Mouse (Mus musculus): ENCODE measurements around the gene Grip1. TPM values are rescaled to one million over a fixed set of nuclear protein-coding genes. Genes with fewer than 3 reads are reported as not detected.

Gene Grip1
- total RNA-seq, 2 experiments from 2014 or later = not detected

DNA sequence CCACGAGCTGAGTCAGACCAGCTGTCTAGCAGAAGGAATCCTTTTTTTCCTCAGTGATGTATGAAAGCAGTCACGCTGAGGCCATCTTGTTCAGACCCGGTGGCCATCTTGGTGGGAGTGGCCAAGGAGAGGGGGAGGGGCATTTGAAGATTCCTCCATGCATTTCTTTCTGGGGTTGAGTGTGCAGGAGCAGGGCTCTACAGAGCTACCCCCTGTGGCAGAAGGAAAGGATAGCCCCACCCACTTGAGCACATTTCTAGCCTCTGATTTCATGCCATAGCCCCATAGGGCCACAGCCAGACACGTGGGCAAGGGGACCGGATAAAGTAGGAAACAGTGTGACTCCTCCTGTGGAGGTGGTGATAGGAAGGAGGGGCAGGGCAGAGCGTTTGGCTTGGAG is 481.6 kb downstream of the Grip1 start:
- TF ChIP-seq CTCF (IDR thresholded peaks at IDR 0.05) = no peak
- intact Hi-C loops (cut with DNase I) = no loop called here
- DNase-seq = no peak

DNA sequence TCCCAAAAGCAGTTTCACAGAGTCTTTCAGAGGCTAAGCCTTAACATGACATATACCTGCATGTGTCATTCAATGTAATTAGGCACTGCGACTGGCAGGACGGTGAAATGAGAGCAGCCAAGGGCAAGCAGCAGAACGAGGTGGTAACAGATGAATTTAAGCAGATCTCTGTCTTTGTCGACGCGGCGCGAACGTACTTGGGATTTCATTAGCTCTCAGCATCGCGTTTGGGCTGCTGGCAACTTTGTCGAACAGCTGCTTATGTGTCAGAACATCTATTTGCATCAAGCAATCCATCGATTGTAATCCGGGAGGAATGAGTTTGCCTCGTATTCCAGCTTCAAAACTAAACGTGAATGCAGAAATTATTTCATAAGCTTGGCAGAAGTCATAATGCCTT is 483.9 kb downstream of the Grip1 start:
- intact Hi-C loops (cut with DNase I) = no loop called here
- no peak for TF ChIP-seq CTCF (IDR thresholded peaks at IDR 0.05)
- Histone ChIP-seq H3K4me3 (no peak overlapping the region), H3K27ac (no peak overlapping the region)
- DNase-seq = no peak

More for the DNA sequence above, 481.6 kb downstream of the Grip1 start:
- H3K4me3 ChIP-seq = no peak overlapping the region
- no peak overlapping the region for H3K27ac ChIP-seq

DNA sequence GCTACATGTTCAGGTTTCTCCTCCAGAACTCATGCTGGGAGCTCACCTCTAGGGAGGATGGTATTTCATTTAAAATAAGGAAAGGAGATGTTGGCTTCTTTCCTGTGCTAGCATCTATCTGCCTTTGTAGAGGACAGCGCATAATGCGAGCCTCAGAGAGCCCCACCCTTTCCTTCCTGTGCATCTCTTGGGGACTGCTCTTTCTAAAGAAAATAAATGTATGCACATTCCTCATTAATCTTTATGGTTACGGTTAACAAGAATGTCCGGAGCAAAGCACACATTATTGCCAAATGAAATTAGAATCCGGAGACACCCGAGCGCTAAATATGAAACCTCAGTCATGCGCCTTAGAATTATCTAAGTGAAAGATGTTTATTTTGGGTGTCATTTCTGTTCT is 490.3 kb downstream of the Grip1 start:
- Histone ChIP-seq H3K27ac (no peak overlapping the region), H3K4me3 (no peak overlapping the region)
- intact Hi-C loops (cut with DNase I) = no loop called here
- TF ChIP-seq CTCF (IDR thresholded peaks at IDR 0.05) = no peak
- no peak for DNase-seq

DNA sequence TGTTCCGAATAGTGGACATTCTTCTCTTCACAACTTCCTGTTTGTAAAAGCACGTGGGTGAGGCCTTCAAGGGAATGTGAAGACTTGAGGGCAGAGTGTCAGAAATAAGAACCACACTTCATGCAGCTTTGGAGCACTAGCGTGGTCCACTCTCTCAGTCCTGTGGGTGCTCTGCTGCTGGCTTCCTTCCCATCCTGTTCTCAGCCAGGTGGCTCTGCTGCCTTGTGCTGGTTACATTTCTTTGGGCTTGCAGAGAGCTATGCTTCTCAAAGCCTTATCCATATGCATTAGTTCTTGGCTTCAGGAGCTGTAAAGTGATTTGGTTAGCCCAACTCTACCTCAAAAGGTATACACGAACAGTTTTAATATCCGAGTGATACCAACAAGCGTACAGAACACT is 497.8 kb downstream of the Grip1 start:
- DNase-seq = no peak
- no peak overlapping the region for H3K27ac ChIP-seq
- H3K4me3 ChIP-seq = no peak overlapping the region
- intact Hi-C loops (cut with DNase I) = no loop called here
- TF ChIP-seq CTCF (IDR thresholded peaks at IDR 0.05) = no peak

DNA sequence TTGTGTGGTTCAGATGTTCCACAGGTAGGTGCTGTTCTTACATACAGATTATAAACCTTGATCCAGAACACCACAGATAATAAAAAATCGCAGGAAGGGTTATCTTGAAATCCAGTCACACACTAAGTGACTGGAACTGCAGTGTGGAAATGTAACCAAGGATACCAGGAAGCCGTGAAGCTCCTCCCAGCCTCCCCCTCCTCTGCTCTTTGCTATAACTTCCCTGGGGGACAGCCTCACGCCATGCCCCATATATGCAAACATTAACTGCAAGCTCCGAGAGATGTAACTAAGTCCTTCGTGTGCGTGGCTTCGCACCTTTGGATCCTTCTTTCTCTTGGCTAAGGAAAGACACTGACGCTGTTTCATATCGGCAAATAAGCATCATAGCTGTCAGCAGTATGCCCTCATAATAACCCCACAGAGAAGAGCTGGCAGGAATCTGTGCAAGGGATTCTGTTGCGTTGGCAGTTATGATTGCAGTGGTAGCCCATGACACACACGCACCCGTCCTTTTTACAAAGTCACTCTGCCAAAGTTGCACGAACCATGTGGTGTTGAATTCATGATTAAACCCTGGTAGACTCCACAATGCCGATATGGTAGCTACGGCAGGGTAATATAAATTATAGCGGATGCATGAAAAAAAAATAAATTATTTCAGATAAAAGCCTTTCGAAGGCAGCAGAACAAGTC is 503.8 kb downstream of the Grip1 start:
- intact Hi-C loops (cut with DNase I) = no loop called here
- no peak overlapping the region for H3K4me3 ChIP-seq
- DNase-seq = no peak
- H3K27ac ChIP-seq = no peak overlapping the region
- TF ChIP-seq CTCF (IDR thresholded peaks at IDR 0.05) = no peak

DNA sequence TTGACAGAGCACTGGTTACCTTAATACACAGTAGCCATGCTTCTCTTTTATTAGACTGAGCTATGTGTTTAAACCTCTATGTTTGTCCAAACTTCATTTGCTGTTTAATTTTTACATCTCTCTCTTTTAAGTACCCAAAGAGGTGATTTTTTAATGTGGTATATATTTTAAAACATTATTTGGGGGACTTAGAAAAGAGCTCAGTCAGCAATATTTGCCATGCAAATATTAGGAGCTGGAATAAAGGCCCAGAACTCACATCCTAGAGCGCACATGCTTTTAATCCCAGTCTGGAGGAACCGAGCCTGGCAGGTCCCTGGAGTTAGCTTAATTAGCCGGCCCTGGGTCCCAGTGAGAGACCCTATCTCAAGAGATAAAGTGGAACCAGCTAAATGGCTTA is 507.3 kb downstream of the Grip1 start:
- DNase-seq = no peak
- H3K4me3 ChIP-seq = no peak overlapping the region
- no peak overlapping the region for H3K27ac ChIP-seq
- intact Hi-C loops (cut with DNase I) = no loop called here
- TF ChIP-seq CTCF (IDR thresholded peaks at IDR 0.05) = no peak

DNA sequence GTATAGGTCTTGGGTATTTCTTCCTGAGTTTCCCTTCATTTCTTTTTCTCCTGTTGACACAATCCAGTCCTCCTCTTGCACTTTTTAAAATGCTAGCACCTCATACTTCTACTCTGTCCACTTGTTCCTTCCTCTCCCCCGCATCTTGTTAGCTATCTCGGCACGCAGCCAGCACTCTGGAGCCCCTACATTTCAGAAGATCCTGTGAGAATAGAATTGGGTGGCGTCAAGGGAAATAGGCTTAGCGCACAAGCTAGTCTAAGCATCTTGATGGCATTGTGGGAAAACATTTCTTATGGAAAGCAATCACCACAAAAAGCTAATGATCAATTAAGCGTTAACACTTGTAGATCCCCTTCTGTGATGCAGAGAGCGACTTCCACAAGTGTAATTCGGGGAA is 512.7 kb downstream of the Grip1 start:
- no peak overlapping the region for H3K4me3 ChIP-seq
- DNase-seq = no peak
- intact Hi-C loops (cut with DNase I) = no loop called here
- no peak for TF ChIP-seq CTCF (IDR thresholded peaks at IDR 0.05)
- H3K27ac ChIP-seq = no peak overlapping the region

DNA sequence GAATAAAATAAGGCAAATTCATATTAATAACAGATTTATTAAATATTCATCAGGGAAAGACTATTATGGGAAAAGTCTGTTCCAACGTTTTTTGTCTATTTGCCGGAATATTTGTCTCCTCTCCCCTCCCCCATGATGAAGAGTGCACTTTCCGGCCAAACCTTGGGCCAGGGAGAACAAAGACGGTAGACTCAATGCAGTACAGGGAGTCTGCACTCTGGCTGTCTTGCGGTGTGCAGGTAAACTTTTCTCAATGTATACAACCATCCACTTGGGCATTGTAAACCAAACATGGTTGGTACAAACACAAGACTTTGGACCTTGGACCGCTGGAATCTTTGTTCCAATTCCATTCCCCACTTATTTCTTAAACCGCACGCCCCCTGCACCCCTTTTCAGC is 525.8 kb downstream of the Grip1 start:
- TF ChIP-seq CTCF (IDR thresholded peaks at IDR 0.05) = no peak
- intact Hi-C loops (cut with DNase I) = no loop called here
- H3K4me3 ChIP-seq = no peak overlapping the region
- H3K27ac ChIP-seq = no peak overlapping the region
- DNase-seq = no peak

DNA sequence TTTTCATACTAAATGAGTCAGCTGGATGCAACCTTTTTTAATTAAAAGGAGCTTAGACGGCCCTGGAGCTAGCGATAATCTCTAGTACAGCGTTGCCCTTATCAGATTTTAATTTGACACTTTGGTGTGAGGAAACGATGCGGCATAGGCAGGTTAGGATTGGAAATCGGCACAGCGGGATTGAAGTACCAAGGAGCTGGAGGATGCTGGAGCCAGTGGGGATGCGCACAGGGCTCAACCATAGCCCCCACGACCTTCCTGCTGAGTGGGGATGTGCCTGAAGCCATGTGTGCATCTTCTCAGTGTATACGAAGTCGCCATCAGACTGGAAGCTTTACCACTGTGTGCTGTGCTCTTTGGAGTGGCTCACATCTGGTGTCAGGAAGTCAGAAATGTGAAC is 526.4 kb downstream of the Grip1 start:
- intact Hi-C loops (cut with DNase I) = no loop called here
- no peak overlapping the region for H3K27ac ChIP-seq
- TF ChIP-seq CTCF (IDR thresholded peaks at IDR 0.05) = no peak
- no peak for DNase-seq
- no peak overlapping the region for H3K4me3 ChIP-seq

DNA sequence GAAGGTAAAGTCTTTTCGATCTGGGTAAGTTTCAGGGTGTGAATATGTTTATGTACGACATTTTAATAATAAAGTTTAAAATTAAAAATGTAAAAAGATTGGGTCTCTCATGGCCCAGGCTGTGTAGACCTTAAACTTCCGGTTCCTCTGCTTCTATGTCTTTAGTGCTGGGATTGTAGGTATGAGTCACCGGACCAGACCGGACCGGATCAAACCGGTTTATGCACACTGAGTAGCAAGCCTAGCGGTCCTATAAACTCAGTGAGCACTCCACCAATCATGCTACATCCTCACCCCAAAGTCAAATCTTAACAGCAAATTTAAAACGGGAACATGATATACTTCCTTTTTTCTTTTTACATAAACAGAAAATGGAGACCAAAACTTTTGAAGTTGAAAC is 530.7 kb downstream of the Grip1 start:
- Histone ChIP-seq H3K4me3 (no peak overlapping the region), H3K27ac (no peak overlapping the region)
- TF ChIP-seq CTCF (IDR thresholded peaks at IDR 0.05) = no peak
- no peak for DNase-seq
- intact Hi-C loops (cut with DNase I) = no loop called here

DNA sequence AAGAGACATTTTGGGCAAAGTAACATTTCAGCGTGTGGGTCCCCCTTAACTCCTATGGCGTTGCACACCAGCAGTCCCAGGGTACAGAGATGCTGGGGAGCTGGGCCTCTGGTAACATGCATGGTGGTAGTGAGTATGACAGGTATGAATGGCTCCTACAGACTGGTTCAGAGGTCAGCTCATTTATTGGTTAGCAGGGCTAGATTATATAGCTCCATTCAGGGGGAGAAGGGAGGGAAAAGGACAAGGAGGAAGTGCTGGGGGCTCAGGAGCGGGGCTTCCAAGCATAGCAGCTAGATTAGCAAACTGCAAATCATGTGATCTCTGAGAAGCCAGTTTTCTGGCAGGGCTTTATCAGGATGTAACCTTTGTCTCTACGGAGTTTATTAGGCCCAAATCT is 544.8 kb downstream of the Grip1 start:
- no peak for TF ChIP-seq CTCF (IDR thresholded peaks at IDR 0.05)
- Histone ChIP-seq H3K4me3 (no peak overlapping the region), H3K27ac (no peak overlapping the region)
- intact Hi-C loops (cut with DNase I) = no loop called here
- DNase-seq = no peak

DNA sequence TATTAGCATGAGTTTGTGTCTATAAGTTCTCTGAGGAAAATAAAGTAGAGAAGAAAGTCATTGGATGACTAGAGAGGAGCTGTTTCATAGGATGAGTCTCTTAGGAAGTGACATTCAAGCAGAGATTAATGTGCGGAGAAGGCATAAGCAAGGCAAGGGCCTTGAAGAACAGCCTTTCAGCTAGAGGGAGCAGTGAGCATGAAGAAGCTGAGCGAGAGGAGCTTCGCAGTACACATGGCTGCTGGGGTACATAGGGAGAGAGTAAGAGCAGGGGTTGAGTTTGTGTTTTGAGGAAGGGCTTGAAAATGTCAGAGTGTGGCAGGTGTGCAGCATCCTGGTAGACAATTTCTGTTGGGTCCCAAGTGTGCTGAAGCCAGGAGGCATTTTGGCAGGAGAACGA is 548.5 kb downstream of the Grip1 start:
- no peak for TF ChIP-seq CTCF (IDR thresholded peaks at IDR 0.05)
- intact Hi-C loops (cut with DNase I) = no loop called here

DNA sequence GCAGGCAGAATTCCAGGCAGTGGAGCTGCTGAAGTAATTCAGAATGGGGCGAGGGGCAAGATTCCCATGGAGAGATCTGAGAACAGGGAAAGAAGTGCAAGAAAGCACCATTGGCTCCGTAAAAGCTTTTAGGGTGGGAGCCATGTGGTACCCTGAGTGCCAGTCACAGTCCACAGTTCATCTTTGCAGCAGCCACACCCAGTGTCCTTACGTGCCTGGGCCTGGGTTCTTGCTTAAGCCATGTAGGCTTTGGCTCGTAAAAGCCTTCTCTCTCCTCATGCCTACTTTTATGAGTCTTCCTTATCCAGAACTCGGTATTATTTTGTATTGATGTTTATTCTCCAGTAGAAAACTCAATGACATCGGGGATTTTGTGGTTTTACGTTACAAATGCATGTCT is 550.5 kb downstream of the Grip1 start:
- DNase-seq = no peak
- TF ChIP-seq CTCF (IDR thresholded peaks at IDR 0.05) = no peak
- Histone ChIP-seq H3K27ac (no peak overlapping the region), H3K4me3 (no peak overlapping the region)
- intact Hi-C loops (cut with DNase I) = no loop called here

More for the DNA sequence above, 548.5 kb downstream of the Grip1 start:
- Histone ChIP-seq H3K4me3 (no peak overlapping the region), H3K27ac (no peak overlapping the region)
- no peak for DNase-seq

DNA sequence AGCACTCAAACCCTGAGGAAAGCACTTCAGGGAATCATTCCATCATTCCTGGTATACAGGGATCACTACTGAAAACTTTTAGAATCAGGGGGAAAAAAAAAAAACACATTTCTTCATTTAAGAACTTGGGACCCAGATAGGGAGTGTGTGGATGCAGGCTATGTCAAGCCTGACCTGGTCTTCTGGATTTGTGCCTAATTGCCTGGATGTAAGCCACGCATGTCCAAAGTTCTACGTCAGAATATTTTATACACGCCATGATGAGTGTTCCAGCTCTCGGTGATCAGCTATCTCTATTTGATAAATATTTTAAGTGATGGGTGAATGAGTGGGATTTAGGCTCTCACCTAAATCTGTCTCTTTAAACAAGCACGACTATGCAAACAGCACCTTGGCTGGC is 552.0 kb downstream of the Grip1 start:
- no peak overlapping the region for H3K4me3 ChIP-seq

More for the DNA sequence above, 552.0 kb downstream of the Grip1 start:
- intact Hi-C loops (cut with DNase I) = no loop called here
- no peak for TF ChIP-seq CTCF (IDR thresholded peaks at IDR 0.05)
- no peak overlapping the region for H3K27ac ChIP-seq
- no peak for DNase-seq
